Mouse (Mus musculus) spleen, embryonic (tissue): ENCODE data around the gene Gpd1.
"Not testable (repeated sequence)": the region's sequence is repeated elsewhere in the genome, so short reads cannot be mapped to it uniquely, and the experiment has no call there.

Experiments used
- CTCF ChIA-PET: fragments of 350-600 bp; sonication (Branson Sonifier 250); formaldehyde crosslinking; loops from one replicate; lab custom pipeline; 2022; lab: Charles Lee

The Gpd1 gene

GRCm38 (mm10) chr15:99700219-99701106 is 16.9 kb upstream of the Gpd1 start:
- CTCF ChIA-PET, result interaction anchor here (0.6 kb wide), 1 partner anchor 9 kb away, joined by 3 read pairs; no protein-coding TSS in a partner anchor

GRCm38 (mm10) chr15:99701640-99701998 is 15.7 kb upstream of the Gpd1 start:
- CTCF ChIA-PET, result not testable (repeated sequence)

- CTCF ChIA-PET, result no interaction called here
Observed at GRCm38 (mm10) chr15:99701999-99702900, 15.1 kb upstream of the Gpd1 start, which contains the start of gene Smarcd1. Gene Smarcd1, plus strand, starts transcription at chr15:99702129.

- CTCF ChIA-PET, result no interaction called here
Observed at GRCm38 (mm10) chr15:99703104-99703503, 14.2 kb upstream of the Gpd1 start.

GRCm38 (mm10) chr15:99703676-99704040 is 13.7 kb upstream of the Gpd1 start:
- CTCF ChIA-PET, result no interaction called here

GRCm38 (mm10) chr15:99704041-99704681 is 13.2 kb upstream of the Gpd1 start:
- CTCF ChIA-PET, result interaction anchor here (0.5 kb wide), 1 partner anchor 98 kb away, joined by 3 read pairs; no protein-coding TSS in a partner anchor

GRCm38 (mm10) chr15:99704881-99705280 is 12.4 kb upstream of the Gpd1 start:
- CTCF ChIA-PET, result interaction anchor here (0.7 kb wide), 2 partner anchors 717 to 1316 kb away, joined by 6 to 7 read pairs; no protein-coding TSS in a partner anchor

- CTCF ChIA-PET, result interaction anchor here (0.6 to 1.2 kb wide), 4 partner anchors 9 to 1317 kb away, joined by 3 to 7 read pairs (median 6); partner anchors contain the start of gene Gpd1
Observed at GRCm38 (mm10) chr15:99705440-99706048, 11.8 kb upstream of the Gpd1 start, which contains the start of gene Gm17349. Gene Gm17349, minus strand, starts transcription at chr15:99705490.

GRCm38 (mm10) chr15:99708176-99708575 is 9.1 kb upstream of the Gpd1 start:
- CTCF ChIA-PET, result no interaction called here

GRCm38 (mm10) chr15:99710221-99711190 is 6.8 kb upstream of the Gpd1 start:
- CTCF ChIA-PET, result interaction anchor here (0.6 kb wide), 1 partner anchor 698 kb away, joined by 26 read pairs; no protein-coding TSS in a partner anchor

GRCm38 (mm10) chr15:99711491-99711890 is 5.8 kb upstream of the Gpd1 start:
- CTCF ChIA-PET, result no interaction called here

GRCm38 (mm10) chr15:99712666-99713559 is 4.4 kb upstream of the Gpd1 start:
- CTCF ChIA-PET, result no interaction called here

GRCm38 (mm10) chr15:99713569-99713968 is 3.7 kb upstream of the Gpd1 start:
- CTCF ChIA-PET, result no interaction called here

- CTCF ChIA-PET, result interaction anchor here (0.6 to 0.9 kb wide), 2 partner anchors 8 to 101 kb away, joined by 4 to 5 read pairs; no protein-coding TSS in a partner anchor
Observed at GRCm38 (mm10) chr15:99714206-99714605, 3.1 kb upstream of the Gpd1 start.

GRCm38 (mm10) chr15:99714858-99715257 is 2.5 kb upstream of the Gpd1 start:
- CTCF ChIA-PET, result interaction anchor here (0.6 to 1.1 kb wide), 3 partner anchors 9 to 100 kb away, joined by 4 to 5 read pairs (median 4); no protein-coding TSS in a partner anchor

- CTCF ChIA-PET, result interaction anchor here (1.0 to 1.1 kb wide), 2 partner anchors 63 to 176 kb away, joined by 3 to 4 read pairs; no protein-coding TSS in a partner anchor
Observed at GRCm38 (mm10) chr15:99715361-99715865, 1.9 kb upstream of the Gpd1 start.

- CTCF ChIA-PET, result interaction anchor here (0.6 to 1.1 kb wide), 4 partner anchors 11 to 175 kb away, joined by 3 to 5 read pairs (median 4); no protein-coding TSS in a partner anchor
Observed at GRCm38 (mm10) chr15:99715982-99716746, 1.2 kb upstream of the Gpd1 start.
